Mouse (Mus musculus) mesoderm, embryonic 11.5 days (tissue): ENCODE results near the gene Olfr385.
"Not testable (repeated sequence)": the region's sequence is repeated elsewhere in the genome, so short reads cannot be mapped to it uniquely, and the experiment has no call there.

ENCODE experiments used
- DNase-seq: peaks from one replicate; pipeline ENCODE4 v3.0.0-alpha.2; 2012; ENCODE audit warnings: low read depth, low spot score

The Olfr385 gene

GRCm38 (mm10) chr11:73592908-73593307 is at the start of gene Olfr385:
Gene Olfr385 (minus strand): TSS chr11:73593008.
- no peak for DNase-seq

DNA sequence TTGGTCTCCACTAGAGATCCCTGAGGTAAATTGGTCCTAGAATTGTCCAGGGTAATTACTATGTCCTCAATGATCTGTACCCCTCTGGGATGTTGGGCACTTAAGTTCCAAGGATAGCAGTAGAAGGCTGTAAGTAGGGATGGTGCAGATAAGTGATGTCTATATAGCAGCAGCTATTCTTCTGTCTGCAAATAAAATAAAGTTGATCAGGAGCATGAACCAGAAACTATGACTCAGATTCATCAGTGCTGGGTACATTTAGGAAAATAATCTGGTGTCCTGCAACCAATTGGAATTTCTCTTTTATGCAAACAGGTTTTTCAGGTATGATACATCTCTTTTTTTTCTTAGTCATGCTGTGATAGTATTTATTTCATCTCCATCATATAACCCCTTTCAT is 5.5 kb upstream of the Olfr385 start, which contains the start of gene Olfr384:
TSS of gene Olfr384 (plus strand) at position 301 of the 400 bp plus-strand sequence.
- no peak for DNase-seq

DNA sequence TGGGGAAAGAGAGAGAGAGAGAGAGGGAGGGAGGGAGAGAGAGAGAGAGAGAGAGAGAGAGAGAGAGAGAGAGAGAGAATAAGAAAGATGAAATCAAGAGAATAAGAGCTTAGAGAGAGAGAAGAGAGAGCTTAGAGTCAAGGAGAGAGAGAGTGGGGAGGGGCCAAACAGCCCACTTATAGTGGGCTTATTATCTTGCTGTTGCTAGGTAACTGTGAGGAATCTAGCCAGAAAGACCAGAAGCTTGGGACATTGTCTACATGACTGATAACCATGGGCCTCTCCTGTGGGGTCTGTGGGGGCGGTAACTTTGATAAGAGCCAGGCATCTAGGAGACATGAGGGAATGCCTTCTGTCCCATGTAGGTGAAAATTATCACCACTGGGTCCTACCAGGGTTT is 9.6 kb downstream of the Olfr385 start:
- not testable (repeated sequence) for DNase-seq

DNA sequence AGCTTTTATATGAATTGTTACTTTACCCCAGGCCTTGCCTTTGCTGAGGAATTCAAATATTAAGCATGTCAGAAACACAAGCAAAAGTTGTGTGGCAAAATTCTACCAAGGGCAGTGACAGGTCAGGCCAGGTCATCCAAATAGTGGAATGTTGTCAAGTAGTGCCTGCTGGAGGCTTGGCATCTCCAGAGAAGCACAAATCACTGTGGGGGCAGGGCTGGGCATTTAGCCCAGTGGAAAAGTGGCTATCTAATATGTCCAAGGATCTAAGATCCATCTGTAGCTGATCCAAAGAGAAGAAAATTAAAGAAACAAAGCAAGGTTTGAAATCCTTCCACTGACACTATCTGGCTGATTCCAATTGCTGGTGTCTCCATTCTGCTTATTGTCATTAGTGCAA is 12.9 kb downstream of the Olfr385 start:
- DNase-seq, result no peak
